Mouse (Mus musculus) left cerebral cortex, adult 8-10 months (tissue): ENCODE data around the gene Bin2. TPM values are rescaled to one million over a fixed set of nuclear protein-coding genes. Genes with fewer than 3 reads are reported as not detected.

Experiments used
- microRNA-seq, 2 experiments: library from miRNA; unstranded; fragments of <30 nt; microRNA quantifications; one replicate each; pipeline ENCODE4 v1.2.0; 2022
- total RNA-seq, 4 experiments: library from RNA; stranded (reverse); gene quantifications; 2 replicates each; pipeline ENCODE4 v1.2.4; 2022

Gene Bin2
- total RNA-seq, 4 experiments from 2014 or later = 6.8 to 10.0 (median 7.6) TPM

Small RNAs within 50 kb of the gene (microRNA-seq; reads per million reads assigned to microRNA genes)
- 0 to 0.21 reads per million in 2 experiments for gene Mir6961

Other genes with a start within 250 kb of the Bin2 start
- under 1 TPM in 1 of 4 experiments, not detected in 3; 0.15 TPM for gene Gm5475, start 247.4 kb downstream of the Bin2 start, total RNA-seq
- 10 to 100 TPM; 47.1 to 69.7 (median 54.5) TPM for gene Slc11a2, start 244.5 kb downstream of the Bin2 start, total RNA-seq
- gene Letmd1, start 200.5 kb downstream of the Bin2 start, total RNA-seq = 10 to 100 TPM; 55.3 to 64.5 (median 57.5) TPM
- gene Csrnp2, start 174.1 kb downstream of the Bin2 start, total RNA-seq = 10 to 100 TPM; 29.1 to 31.5 (median 31.2) TPM
- 10 to 100 TPM; 27.7 to 31.7 (median 30.1) TPM for gene Tfcp2, start 117.5 kb downstream of the Bin2 start, total RNA-seq
- 100 to 1,000 TPM; 119 to 151 (median 133) TPM for gene Pou6f1, start 69.6 kb downstream of the Bin2 start, total RNA-seq
- gene Dazap2, start 54.2 kb downstream of the Bin2 start, total RNA-seq = 100 to 1,000 TPM; 118 to 126 (median 122) TPM
- gene Smagp, start 32.6 kb downstream of the Bin2 start, total RNA-seq = 1 to 10 TPM; 1.9 to 3.1 (median 2.3) TPM
- gene Cela1, start 18.4 kb upstream of the Bin2 start, total RNA-seq = 1 to 10 TPM; 1.7 to 5.8 (median 4.5) TPM
- gene Galnt6, start 59.8 kb upstream of the Bin2 start, total RNA-seq = 10 to 100 TPM; 12.4 to 15.1 (median 14.4) TPM
- gene Slc4a8, start 92.2 kb upstream of the Bin2 start, total RNA-seq = 10 to 100 TPM; 60.5 to 73.8 (median 69.8) TPM
- 100 to 1,000 TPM; 200 to 226 (median 209) TPM for gene Scn8a, start 200.3 kb upstream of the Bin2 start, total RNA-seq